Mouse (Mus musculus) ES-E14 (cell line): Measurements from ENCODE around the gene Ccr5.

Experiments
- CHD2 ChIP-seq: IDR thresholded peaks from 2 replicates; pipeline ENCODE4 v1.6.1; 2014; ENCODE audit warnings: mild to moderate bottlenecking, low read depth, low read length, inconsistent platforms
- HCFC1 ChIP-seq: IDR thresholded peaks from 2 replicates; pipeline ENCODE4 v1.6.1; 2012; ENCODE audit warnings: low read length, inconsistent platforms, borderline replicate concordance; ENCODE audit not compliant: insufficient read depth
- ZC3H11A ChIP-seq: IDR thresholded peaks from 2 replicates; pipeline ENCODE4 v1.6.1; 2012; ENCODE audit warnings: low read depth, mild to moderate bottlenecking, inconsistent platforms, low read length, borderline replicate concordance
- ZNF384 ChIP-seq: IDR thresholded peaks from 2 replicates; pipeline ENCODE4 v1.6.1; 2012; ENCODE audit warnings: low read depth, low read length, inconsistent platforms

DNA sequence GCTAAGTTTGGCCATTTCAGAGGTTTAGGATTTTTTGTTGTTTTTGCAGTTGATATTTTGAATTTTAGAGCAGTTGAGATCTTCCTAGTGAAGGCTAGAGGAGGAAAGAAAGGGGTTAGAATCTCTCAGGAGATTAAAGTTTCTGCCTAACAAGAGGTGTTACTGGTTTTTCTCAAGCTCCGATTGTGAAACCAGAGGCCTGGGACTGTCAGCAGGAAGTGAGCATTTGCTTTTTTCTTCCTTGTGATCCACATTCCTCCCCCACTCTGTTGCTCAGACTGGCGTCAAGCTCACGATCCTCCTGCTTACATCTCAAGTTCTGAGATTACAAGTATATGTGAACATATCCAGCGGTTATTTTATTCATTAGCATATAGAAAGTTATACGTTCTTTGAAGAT is 5.0 kb downstream of the Ccr5 start:
- TF ChIP-seq ZC3H11A (no peak), HCFC1 (no peak), CHD2 (no peak), ZNF384 (no peak)
